Mouse (Mus musculus): Measurements from ENCODE around the gene Abtb1. TPM values are rescaled to one million over a fixed set of nuclear protein-coding genes. Genes with fewer than 3 reads are reported as not detected.

Gene Abtb1
- polyA plus RNA-seq, 1 experiment from 2014 or later = 34.7 TPM

GRCm38 (mm10) chr6:88837999-88838398, 3.8 kb downstream of the Abtb1 start:
- H3K36me3 ChIP-seq (ENCODE audit: insufficient read depth) = peaks cover 38% of the 10 kb centered on the region
- H3K4me1 ChIP-seq (ENCODE audit: insufficient read depth) = peaks cover 7% of the 10 kb centered on the region; the same call in 1 of the 2 replicates
- H3K9me3 ChIP-seq (ENCODE audit: low read depth, low read length) = no peaks in the 10 kb centered on the region

GRCm38 (mm10) chr6:88836178-88836819, 5.5 kb downstream of the Abtb1 start:
- Histone ChIP-seq H3K4me2 (0 out of 2 replicates have a peak overlapping the region, but pooled peaks have one; percentile 10), H3K4me3 (ENCODE audit: low read depth, low read length) (no peak overlapping the region), H3K36me3 (ENCODE audit: insufficient read depth) (peaks cover 38% of the 10 kb centered on the region), H3K4me1 (ENCODE audit: insufficient read depth) (peaks cover 7% of the 10 kb centered on the region; the same call in 1 of the 2 replicates), H3K9ac (no peak overlapping the region; the same call in 1 of the 2 replicates), H3K27ac (ENCODE audit: low read depth) (peak overlapping the region; percentile 80), H3K27me3 (ENCODE audit: insufficient read depth, low read length) (no peaks in the 10 kb centered on the region), H3K9me3 (ENCODE audit: low read depth, low read length) (no peaks in the 10 kb centered on the region)
- ATAC-seq (ENCODE audit: insufficient read depth) (peak; percentile 82), DNase-seq (peak; percentile 95)
- no peak for TF ChIP-seq CTCF (IDR thresholded peaks at IDR 0.05; ENCODE audit: low read depth)
- WGBS = 62% methylated on average over 28 of the region's 28 CpGs

More at GRCm38 (mm10) chr6:88837999-88838398, 3.8 kb downstream of the Abtb1 start:
- Histone ChIP-seq H3K27ac (ENCODE audit: low read depth) (0 out of 2 replicates have a peak overlapping the region, but pooled peaks have one; percentile 80), H3K4me2 (no peak overlapping the region), H3K9ac (no peak overlapping the region), H3K27me3 (ENCODE audit: insufficient read depth, low read length) (no peaks in the 10 kb centered on the region), H3K4me3 (ENCODE audit: low read depth, low read length) (no peak overlapping the region)
- no peak for TF ChIP-seq CTCF (IDR thresholded peaks at IDR 0.05; ENCODE audit: low read depth)
- DNase-seq = no peak
- no peak for ATAC-seq (ENCODE audit: insufficient read depth)
- WGBS = 90% methylated on average over 12 of the region's 12 CpGs

GRCm38 (mm10) chr6:88835047-88835446, 6.7 kb downstream of the Abtb1 start:
- Histone ChIP-seq H3K36me3 (ENCODE audit: insufficient read depth) (peaks cover 38% of the 10 kb centered on the region), H3K9me3 (ENCODE audit: low read depth, low read length) (no peaks in the 10 kb centered on the region), H3K27ac (ENCODE audit: low read depth) (no peak overlapping the region), H3K9ac (no peak overlapping the region), H3K4me3 (ENCODE audit: low read depth, low read length) (no peak overlapping the region), H3K4me2 (no peak overlapping the region), H3K4me1 (ENCODE audit: insufficient read depth) (peaks cover 3% of the 10 kb centered on the region; the same call in 1 of the 2 replicates), H3K27me3 (ENCODE audit: insufficient read depth, low read length) (no peaks in the 10 kb centered on the region)
- no peak for DNase-seq
- 72% methylated on average over 5 of the region's 5 CpGs for WGBS
- no peak for TF ChIP-seq CTCF (IDR thresholded peaks at IDR 0.05; ENCODE audit: low read depth)
- no peak for ATAC-seq (ENCODE audit: insufficient read depth)

- H3K4me3 ChIP-seq (ENCODE audit: low read depth, low read length) = no peak overlapping the region
- no peak overlapping the region for H3K4me2 ChIP-seq
- no peaks in the 10 kb centered on the region for H3K27me3 ChIP-seq (ENCODE audit: insufficient read depth, low read length)
- no peak overlapping the region for H3K9ac ChIP-seq
- DNase-seq = peak; percentile 25
- 62% methylated on average over 5 of the region's 5 CpGs for WGBS
- H3K9me3 ChIP-seq (ENCODE audit: low read depth, low read length) = no peaks in the 10 kb centered on the region
- TF ChIP-seq CTCF (IDR thresholded peaks at IDR 0.05; ENCODE audit: low read depth) = no peak
- H3K36me3 ChIP-seq (ENCODE audit: insufficient read depth) = peaks cover 23% of the 10 kb centered on the region
- H3K4me1 ChIP-seq (ENCODE audit: insufficient read depth) = peaks cover 3% of the 10 kb centered on the region; the same call in 1 of the 2 replicates
- no peak overlapping the region for H3K27ac ChIP-seq (ENCODE audit: low read depth)
- no peak for ATAC-seq (ENCODE audit: insufficient read depth)
These were observed 8.2 kb downstream of the Abtb1 start for GRCm38 (mm10) chr6:88833340-88834140.

GRCm38 (mm10) chr6:88832663-88833062, 9.1 kb downstream of the Abtb1 start:
- WGBS = 73% methylated on average over 5 of the region's 5 CpGs
- H3K4me3 ChIP-seq (ENCODE audit: low read depth, low read length) = no peak overlapping the region
- no peak overlapping the region for H3K4me2 ChIP-seq
- DNase-seq (peak; percentile 18), ATAC-seq (ENCODE audit: insufficient read depth) (no peak)
- TF ChIP-seq CTCF (IDR thresholded peaks at IDR 0.05; ENCODE audit: low read depth) = no peak
- peaks cover 3% of the 10 kb centered on the region; the same call in 1 of the 2 replicates for H3K4me1 ChIP-seq (ENCODE audit: insufficient read depth)
- H3K36me3 ChIP-seq (ENCODE audit: insufficient read depth) = peaks cover 15% of the 10 kb centered on the region
- no peaks in the 10 kb centered on the region for H3K27me3 ChIP-seq (ENCODE audit: insufficient read depth, low read length)
- H3K9ac ChIP-seq = no peak overlapping the region
- no peaks in the 10 kb centered on the region for H3K9me3 ChIP-seq (ENCODE audit: low read depth, low read length)
- H3K27ac ChIP-seq (ENCODE audit: low read depth) = no peak overlapping the region

GRCm38 (mm10) chr6:88831456-88831855, 10.3 kb downstream of the Abtb1 start:
- DNase-seq = peak; percentile 89
- Histone ChIP-seq H3K4me2 (no peak overlapping the region), H3K4me1 (ENCODE audit: insufficient read depth) (peaks cover 3% of the 10 kb centered on the region; the same call in 1 of the 2 replicates), H3K27me3 (ENCODE audit: insufficient read depth, low read length) (no peaks in the 10 kb centered on the region), H3K4me3 (ENCODE audit: low read depth, low read length) (no peak overlapping the region), H3K9me3 (ENCODE audit: low read depth, low read length) (no peaks in the 10 kb centered on the region), H3K27ac (ENCODE audit: low read depth) (no peak overlapping the region), H3K9ac (no peak overlapping the region), H3K36me3 (ENCODE audit: insufficient read depth) (peaks cover 11% of the 10 kb centered on the region)
- 25% methylated on average over 8 of the region's 8 CpGs for WGBS
- TF ChIP-seq CTCF (IDR thresholded peaks at IDR 0.05; ENCODE audit: low read depth) = peak; percentile 94
- ATAC-seq (ENCODE audit: insufficient read depth) = no peak
